Mouse (Mus musculus) kidney, adult 2 months (tissue): ENCODE results near the gene Ice2. TPM values are rescaled to one million over a fixed set of nuclear protein-coding genes. Genes with fewer than 3 reads are reported as not detected.
A peak's percentile ranks its signal among the peaks of the same experiment; 100 is the strongest.

ENCODE experiments used
- DNase-seq: peaks from one replicate; pipeline ENCODE4 v3.0.0; 2021
- H3K27ac ChIP-seq: fragments of 200-500 bp; 2 replicates; pipeline ENCODE4 v1.5.1; 2012; ENCODE audit warnings: low read depth, low read length, control low read depth, inconsistent platforms; ENCODE audit not compliant: insufficient read depth
- H3K27me3 ChIP-seq: fragments of 200-500 bp; replicated peaks from 2 replicates; pipeline ENCODE4 v1.6.1; 2012; ENCODE audit warnings: mild to moderate bottlenecking, moderate library complexity, low read length, inconsistent platforms; ENCODE audit not compliant: control insufficient read depth, insufficient read depth
- H3K36me3 ChIP-seq: fragments of 200-500 bp; 2 replicates; pipeline ENCODE4 v1.6.1; 2012; ENCODE audit warnings: mild to moderate bottlenecking, moderate library complexity, low read length, inconsistent platforms; ENCODE audit not compliant: control insufficient read depth, insufficient read depth
- H3K4me1 ChIP-seq: fragments of 200-500 bp; 2 replicates; pipeline ENCODE4 v1.6.1; 2011; ENCODE audit warnings: low read length; ENCODE audit not compliant: control insufficient read depth, insufficient read depth
- H3K4me3 ChIP-seq: fragments of 200-500 bp; 2 replicates; pipeline ENCODE4 v1.5.1; 2011; ENCODE audit warnings: mild to moderate bottlenecking, low read depth, low read length, control low read depth; ENCODE audit not compliant: insufficient read depth
- CTCF ChIP-seq: fragments of 200-500 bp; conservative IDR thresholded peaks from 2 replicates; pipeline ENCODE4 v1.5.1; 2011; ENCODE audit warnings: low read depth, mild to moderate bottlenecking, control low read depth, low read length, moderate library complexity, mixed read lengths; ENCODE audit not compliant: insufficient read depth, insufficient read length
- POLR2A ChIP-seq: fragments of 200-500 bp; IDR thresholded peaks from one replicate; pipeline ENCODE4 v1.6.1; 2011; ENCODE audit warnings: low read depth, low read length, control low read depth
- WGBS: fragments of 180-500 bp; shearing (Covaris S2); methylation state at CpG from one replicate; pipeline ENCODE4 v1.1.7; 2018; 5-methylcytosine and 5-hydroxymethylcytosine counted together
- polyA plus RNA-seq: library from polyadenylated mRNA; depleted of rRNA; stranded (reverse); fragments of >200 nt; gene quantifications from 2 replicates; pipeline ENCODE4 v1.2.3, GENCODE M21; 2012; rRNA removed

Gene Ice2
- polyA plus RNA-seq: 2.9 and 3.5 TPM in 2 replicates

DNA sequence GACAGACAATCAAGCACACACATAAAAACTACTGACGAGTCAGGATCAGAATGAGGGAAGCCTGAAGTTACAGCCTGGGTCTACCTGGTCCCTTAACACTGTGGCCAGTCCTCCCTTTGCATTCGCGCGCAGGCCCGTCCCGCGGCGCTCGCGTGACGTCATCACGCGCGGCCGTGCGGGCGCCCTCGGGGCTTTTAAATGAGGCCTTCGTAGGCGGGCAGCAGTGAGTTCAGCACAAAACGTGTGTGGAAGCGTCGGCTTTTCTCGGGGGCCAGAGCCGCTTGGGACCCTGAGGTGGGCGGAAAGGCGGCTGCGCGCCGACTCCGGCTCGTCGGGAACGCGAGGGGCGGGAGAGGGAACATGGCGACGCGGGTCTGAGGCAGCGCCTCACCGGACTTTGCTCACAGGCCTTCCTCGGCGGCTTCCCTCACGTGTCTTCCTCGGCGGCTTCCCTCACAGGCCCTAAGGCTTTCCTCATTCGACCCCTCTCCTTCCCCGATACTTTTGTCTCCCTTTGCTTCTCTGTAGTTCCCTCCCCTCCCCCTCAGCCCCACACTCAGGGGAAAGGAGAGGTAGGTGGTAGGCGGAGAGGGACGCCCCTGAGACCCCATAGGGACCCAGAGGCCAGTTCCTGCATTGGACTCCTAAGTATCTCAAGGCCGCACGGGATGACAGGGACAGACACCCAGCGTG, at the start of gene Ice2:
Gene Ice2, plus strand, starts transcription at position 147 of the 693 bp plus-strand sequence.
- Histone ChIP-seq H3K4me1 (peaks cover 8% of the 10 kb centered on the region; the same call in 1 of the 2 replicates), H3K27ac (peak within 1 kb of the TSS; percentile 98), H3K27me3 (no peaks in the 10 kb centered on the region), H3K36me3 (no peaks in the 10 kb centered on the region), H3K4me3 (peak within 1 kb of the TSS; percentile 99)
- peak; percentile 83 for DNase-seq
- no peak for TF ChIP-seq CTCF
- no peak for TF ChIP-seq POLR2A
- WGBS: under 1% methylated on average over 53 of the region's 53 CpGs

DNA sequence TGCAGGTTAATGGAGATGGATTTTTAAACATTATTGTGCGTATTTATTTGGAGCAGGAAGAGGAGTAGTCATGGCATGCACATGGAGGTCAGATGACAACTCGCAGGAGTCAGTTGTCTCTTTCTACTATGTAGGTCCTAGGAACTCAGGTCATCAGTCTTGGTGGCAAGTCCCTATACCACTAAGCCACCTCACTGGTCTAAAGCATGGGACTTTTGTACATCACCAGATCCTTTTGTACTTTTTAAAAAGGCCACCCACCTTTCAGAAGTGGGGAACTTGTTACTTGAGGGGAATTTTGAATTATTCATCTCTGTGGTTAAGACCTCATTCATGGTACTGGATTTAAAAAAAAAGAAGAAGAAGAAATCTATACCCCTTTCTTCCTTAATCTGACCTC, 48.2 kb upstream of the Ice2 start:
- Histone ChIP-seq H3K4me3 (no peak overlapping the region), H3K36me3 (no peaks in the 10 kb centered on the region; the same call in 1 of the 2 replicates), H3K27ac (no peak overlapping the region), H3K4me1 (no peaks in the 10 kb centered on the region), H3K27me3 (no peaks in the 10 kb centered on the region)
- DNase-seq: no peak
- TF ChIP-seq POLR2A: no peak
- TF ChIP-seq CTCF: no peak
- WGBS: 84% methylated on average over 2 of the region's 2 CpGs

- Histone ChIP-seq H3K4me3 (no peak overlapping the region), H3K36me3 (no peaks in the 10 kb centered on the region), H3K27ac (no peak overlapping the region), H3K4me1 (no peaks in the 10 kb centered on the region), H3K27me3 (no peaks in the 10 kb centered on the region)
- DNase-seq: no peak
- whole genome bisulfite sequencing: 82% methylated on average over 6 of the region's 6 CpGs
- no peak for TF ChIP-seq POLR2A
Measured at GRCm38 (mm10) chr9:69354228-69354627, 43.5 kb upstream of the Ice2 start.

- peak; percentile 61 for DNase-seq
- Histone ChIP-seq H3K36me3 (no peaks in the 10 kb centered on the region), H3K27me3 (no peaks in the 10 kb centered on the region), H3K4me3 (no peak overlapping the region), H3K4me1 (no peaks in the 10 kb centered on the region), H3K27ac (no peak overlapping the region)
- TF ChIP-seq CTCF: peak; percentile 84
- TF ChIP-seq POLR2A: no peak
- 44% methylated on average over 3 of the region's 3 CpGs for WGBS
Measured at GRCm38 (mm10) chr9:69357834-69358233, 39.9 kb upstream of the Ice2 start.

GRCm38 (mm10) chr9:69358797-69359196, 38.9 kb upstream of the Ice2 start:
- Histone ChIP-seq H3K4me1 (no peaks in the 10 kb centered on the region), H3K4me3 (no peak overlapping the region), H3K27me3 (no peaks in the 10 kb centered on the region), H3K27ac (no peak overlapping the region), H3K36me3 (no peaks in the 10 kb centered on the region)
- WGBS: 71% methylated on average over 6 of the region's 6 CpGs
- DNase-seq: no peak
- TF ChIP-seq POLR2A (no peak), CTCF (no peak)

- Histone ChIP-seq H3K4me3 (no peak overlapping the region), H3K27me3 (no peaks in the 10 kb centered on the region), H3K27ac (no peak overlapping the region), H3K4me1 (no peaks in the 10 kb centered on the region), H3K36me3 (peaks cover 2% of the 10 kb centered on the region)
- WGBS: 85% methylated on average over 8 of the region's 8 CpGs
- DNase-seq: no peak
- TF ChIP-seq CTCF (no peak), POLR2A (no peak)
Measured at GRCm38 (mm10) chr9:69361951-69362445, 35.7 kb upstream of the Ice2 start.

GRCm38 (mm10) chr9:69362766-69363165, 34.9 kb upstream of the Ice2 start:
- Histone ChIP-seq H3K4me3 (no peak overlapping the region), H3K27ac (no peak overlapping the region), H3K36me3 (peaks cover 2% of the 10 kb centered on the region), H3K27me3 (no peaks in the 10 kb centered on the region), H3K4me1 (no peaks in the 10 kb centered on the region)
- 63% methylated on average over 4 of the region's 4 CpGs for WGBS
- TF ChIP-seq CTCF: no peak
- no peak for TF ChIP-seq POLR2A
- DNase-seq: no peak

GRCm38 (mm10) chr9:69364117-69364516, 33.6 kb upstream of the Ice2 start:
- TF ChIP-seq POLR2A (no peak), CTCF (no peak)
- DNase-seq: no peak
- Histone ChIP-seq H3K27ac (no peak overlapping the region), H3K27me3 (no peaks in the 10 kb centered on the region), H3K36me3 (peaks cover 2% of the 10 kb centered on the region), H3K4me1 (no peaks in the 10 kb centered on the region), H3K4me3 (no peak overlapping the region)
- 78% methylated on average over 16 of the region's 16 CpGs for WGBS
